Mouse (Mus musculus) layer of hippocampus, adult 2 months (tissue): ENCODE results near the gene Atp7a. TPM values are rescaled to one million over a fixed set of nuclear protein-coding genes. Genes with fewer than 3 reads are reported as not detected.

Source experiments
- DNase-seq, 2 experiments: peaks; one replicate each; pipeline ENCODE4 v3.0.0; 2022; ENCODE audit warnings: low spot score in 2 of 2
- H3K27ac ChIP-seq: fragments of 200-600 bp; 2 replicates; pipeline ENCODE4 v1.8.1; 2022
- H3K4me3 ChIP-seq: fragments of 200-600 bp; 2 replicates; pipeline ENCODE4 v1.8.1; 2022; ENCODE audit warnings: mild to moderate bottlenecking
- CTCF ChIP-seq: fragments of 200-600 bp; conservative IDR thresholded peaks from 2 replicates; pipeline ENCODE4 v1.8.1; 2022; ENCODE audit warnings: antibody characterized with exemption, mild to moderate bottlenecking, moderate library complexity
- total RNA-seq, 2 experiments: library from RNA; stranded (reverse); gene quantifications; 2 replicates each; pipeline ENCODE4 v1.2.3; 2021

Atp7a gene
- total RNA-seq, 2 experiments from 2014 or later, result 7.2 to 7.5 TPM

GRCm38 (mm10) chrX:106105464-106105863, 78.4 kb downstream of the Atp7a start:
- no peak overlapping the region for H3K27ac ChIP-seq
- no peak overlapping the region for H3K4me3 ChIP-seq
- peak; percentile 5 to 10 for DNase-seq
- TF ChIP-seq CTCF, result peak; percentile 71

GRCm38 (mm10) chrX:106113881-106114280, 86.8 kb downstream of the Atp7a start:
- Histone ChIP-seq H3K27ac (no peak overlapping the region), H3K4me3 (no peak overlapping the region)
- no peak for DNase-seq
- no peak for TF ChIP-seq CTCF

GRCm38 (mm10) chrX:106114674-106115073, 87.6 kb downstream of the Atp7a start:
- no peak overlapping the region for H3K4me3 ChIP-seq
- TF ChIP-seq CTCF, result no peak
- no peak overlapping the region for H3K27ac ChIP-seq
- DNase-seq, result no peak

- H3K27ac ChIP-seq, result no peak overlapping the region
- TF ChIP-seq CTCF, result no peak
- H3K4me3 ChIP-seq, result no peak overlapping the region
- DNase-seq, result no peak
Measured at GRCm38 (mm10) chrX:106122823-106123222, 95.7 kb downstream of the Atp7a start.

- no peak for DNase-seq
Measured at GRCm38 (mm10) chrX:106128283-106128682, 101.2 kb downstream of the Atp7a start.

GRCm38 (mm10) chrX:106129877-106130276, 102.8 kb downstream of the Atp7a start:
- no peak for DNase-seq
- no peak for TF ChIP-seq CTCF
- Histone ChIP-seq H3K4me3 (no peak overlapping the region), H3K27ac (no peak overlapping the region)

More at GRCm38 (mm10) chrX:106128283-106128682, 101.2 kb downstream of the Atp7a start:
- no peak for TF ChIP-seq CTCF
- H3K4me3 ChIP-seq, result no peak overlapping the region
- no peak overlapping the region for H3K27ac ChIP-seq

GRCm38 (mm10) chrX:106134916-106135315, 107.8 kb downstream of the Atp7a start:
- Histone ChIP-seq H3K27ac (no peak overlapping the region), H3K4me3 (no peak overlapping the region)
- no peak for TF ChIP-seq CTCF
- no peak for DNase-seq

- DNase-seq, result no peak
- Histone ChIP-seq H3K27ac (no peak overlapping the region), H3K4me3 (no peak overlapping the region)
- TF ChIP-seq CTCF, result no peak
Measured at GRCm38 (mm10) chrX:106135484-106135883, 108.4 kb downstream of the Atp7a start.

- Histone ChIP-seq H3K4me3 (no peak overlapping the region), H3K27ac (no peak overlapping the region)
- no peak for DNase-seq
- TF ChIP-seq CTCF, result no peak
Measured at GRCm38 (mm10) chrX:106135916-106136575, 109.0 kb downstream of the Atp7a start.

- no peak overlapping the region for H3K27ac ChIP-seq
- no peak for DNase-seq
Measured at GRCm38 (mm10) chrX:106139309-106140070, 112.4 kb downstream of the Atp7a start.

GRCm38 (mm10) chrX:106142936-106143335, 115.9 kb downstream of the Atp7a start, which contains the start of gene Tlr13:
Tlr13 (plus strand) TSS chrX:106143204.
- Histone ChIP-seq H3K4me3 (no peak within 1 kb of the TSS), H3K27ac (no peak within 1 kb of the TSS)
- DNase-seq, result no peak
- no peak for TF ChIP-seq CTCF

More at GRCm38 (mm10) chrX:106139309-106140070, 112.4 kb downstream of the Atp7a start:
- TF ChIP-seq CTCF, result no peak
- no peak overlapping the region for H3K4me3 ChIP-seq

- no peak for TF ChIP-seq CTCF
- Histone ChIP-seq H3K27ac (no peak overlapping the region), H3K4me3 (no peak overlapping the region)
- DNase-seq, result no peak
Measured at GRCm38 (mm10) chrX:106148185-106148584, 121.1 kb downstream of the Atp7a start.

GRCm38 (mm10) chrX:106149460-106149859, 122.4 kb downstream of the Atp7a start:
- no peak for TF ChIP-seq CTCF
- Histone ChIP-seq H3K4me3 (no peak overlapping the region), H3K27ac (no peak overlapping the region)
- DNase-seq, result no peak

- no peak for DNase-seq
- no peak overlapping the region for H3K27ac ChIP-seq
- TF ChIP-seq CTCF, result no peak
- H3K4me3 ChIP-seq, result no peak overlapping the region
Measured at GRCm38 (mm10) chrX:106154180-106154586, 127.1 kb downstream of the Atp7a start.
